In genomic region chr11:98385638-98386585, GRCm38 (mm10) we compare ENCODE assay signal across 11 mouse cellular contexts. TPM values are rescaled to one million over a fixed set of nuclear protein-coding genes. Genes with fewer than 3 reads are reported as not detected.
A peak's percentile ranks its signal among the peaks of the same experiment; 100 is the strongest.
DNase-seq lines count a peak whose midpoint lies in the region; ATAC-seq and TF ChIP-seq lines count a peak whose summit lies in the region.
"Had no signal": no experiment of that assay in that cellular context is flagged by ENCODE, and none has a peak within 500 bp of the region (broad histone marks: within the 10 kb centered on the region; RNA-seq: fewer than 3 reads in every experiment).

Pnmt (plus strand) TSS chr11:98386450.

- H3K4me3 ChIP-seq in hindbrain, embryonic 12.5 days: no peak within 1 kb of the TSS
- H3K4me3 ChIP-seq in hindbrain, postnatal 0 days (ENCODE audit: low read length): no peak within 1 kb of the TSS
- H3K4me3 ChIP-seq in embryonic facial prominence, embryonic 14.5 days (ENCODE audit: low read depth, low read length): peak within 1 kb of the TSS; percentile 1; the same call in 1 of the 2 replicates
- H3K4me3 ChIP-seq in limb, embryonic 13.5 days: peak within 1 kb of the TSS; percentile 14; the same call in 1 of the 2 replicates

- ATAC-seq in hindbrain, embryonic 12.5 days (ENCODE audit: low FRiP score): no peak
- ATAC-seq in hindbrain, postnatal 0 days: no peak
- ATAC-seq in embryonic facial prominence, embryonic 14.5 days (ENCODE audit: low read depth): no peak
- ATAC-seq in limb, embryonic 13.5 days (ENCODE audit: low FRiP score, low read depth): no peak
- ATAC-seq in CD4-positive, CD25-positive, alpha-beta regulatory T cell, adult 4 months: no peak
- ATAC-seq: Patski had no signal

- H3K4me1 ChIP-seq in hindbrain, embryonic 12.5 days: peaks cover 11% of the 10 kb centered on the region; the same call in 1 of the 2 replicates
- H3K4me1 ChIP-seq in hindbrain, postnatal 0 days (ENCODE audit: insufficient read depth, low read length): no peaks in the 10 kb centered on the region
- H3K4me1 ChIP-seq in embryonic facial prominence, embryonic 14.5 days (ENCODE audit: control insufficient read depth, insufficient read depth, low read length): no peaks in the 10 kb centered on the region
- peaks cover 5% of the 10 kb centered on the region; the same call in 1 of the 2 replicates for H3K4me1 ChIP-seq in limb, embryonic 13.5 days

- H3K4me2 ChIP-seq in hindbrain, embryonic 12.5 days (replicated peaks): peak within 1 kb of the TSS; percentile 23; the same call in 1 of the 2 replicates
- no peak within 1 kb of the TSS for H3K4me2 ChIP-seq in hindbrain, postnatal 0 days (ENCODE audit: low read depth, low read length)
- H3K4me2 ChIP-seq in embryonic facial prominence, embryonic 14.5 days (ENCODE audit: low read depth, low read length): 0 out of 2 replicates have a peak within 1 kb of the TSS, but pooled peaks have one; percentile 10
- peak within 1 kb of the TSS; percentile 48 for H3K4me2 ChIP-seq in limb, embryonic 13.5 days (replicated peaks)

- TF ChIP-seq CTCF in hindbrain, postnatal 0 days (IDR thresholded peaks at IDR 0.05; ENCODE audit: low read depth): no peak

- peaks cover 65% of the 10 kb centered on the region for H3K27me3 ChIP-seq in hindbrain, embryonic 12.5 days
- peaks cover 5% of the 10 kb centered on the region; the same call in 1 of the 2 replicates for H3K27me3 ChIP-seq in hindbrain, postnatal 0 days (ENCODE audit: insufficient read depth, low read length)
- peaks cover 49% of the 10 kb centered on the region for H3K27me3 ChIP-seq in embryonic facial prominence, embryonic 14.5 days (replicated peaks; ENCODE audit: control insufficient read depth, insufficient read depth, low read length)
- peaks cover 78% of the 10 kb centered on the region for H3K27me3 ChIP-seq in limb, embryonic 13.5 days
- H3K27me3 ChIP-seq: Patski had no signal

- peaks cover 1% of the 10 kb centered on the region for H3K36me3 ChIP-seq in hindbrain, embryonic 12.5 days
- no peaks in the 10 kb centered on the region for H3K36me3 ChIP-seq in hindbrain, postnatal 0 days (ENCODE audit: insufficient read depth, low read length)
- peaks cover 2% of the 10 kb centered on the region; the same call in 1 of the 2 replicates for H3K36me3 ChIP-seq in embryonic facial prominence, embryonic 14.5 days (ENCODE audit: control insufficient read depth, insufficient read depth, low read length)
- peaks cover under 1% of the 10 kb centered on the region; the same call in 1 of the 2 replicates for H3K36me3 ChIP-seq in limb, embryonic 13.5 days

- 52% methylated on average over 25 of the region's 25 CpGs for WGBS in hindbrain, embryonic 12.5 days
- WGBS in hindbrain, postnatal 0 days: 60% methylated on average over 25 of the region's 25 CpGs
- 62% methylated on average over 21 of the region's 25 CpGs for WGBS in embryonic facial prominence, embryonic 14.5 days
- 46% methylated on average over 25 of the region's 25 CpGs for WGBS in limb, embryonic 13.5 days

- no peak within 1 kb of the TSS for H3K27ac ChIP-seq in hindbrain, embryonic 12.5 days
- H3K27ac ChIP-seq in hindbrain, postnatal 0 days: no peak within 1 kb of the TSS
- H3K27ac ChIP-seq in embryonic facial prominence, embryonic 14.5 days (replicated peaks; ENCODE audit: low read depth, low read length): no peak within 1 kb of the TSS
- no peak within 1 kb of the TSS for H3K27ac ChIP-seq in limb, embryonic 13.5 days

- peak within 1 kb of the TSS; percentile 32; the same call in 1 of the 2 replicates for H3K9ac ChIP-seq in hindbrain, embryonic 12.5 days
- no peak within 1 kb of the TSS for H3K9ac ChIP-seq in hindbrain, postnatal 0 days (replicated peaks; ENCODE audit: low read length)
- H3K9ac ChIP-seq in embryonic facial prominence, embryonic 14.5 days (ENCODE audit: low read depth, low read length): peak within 1 kb of the TSS; percentile 37; the same call in 1 of the 2 replicates
- H3K9ac ChIP-seq in limb, embryonic 13.5 days: peak within 1 kb of the TSS; percentile 25; the same call in 1 of the 2 replicates

- H3K9me3 ChIP-seq in hindbrain, embryonic 12.5 days (replicated peaks): no peaks in the 10 kb centered on the region
- no peaks in the 10 kb centered on the region for H3K9me3 ChIP-seq in hindbrain, postnatal 0 days (ENCODE audit: low read length)
- H3K9me3 ChIP-seq in embryonic facial prominence, embryonic 14.5 days (ENCODE audit: control insufficient read depth, low read length): no peaks in the 10 kb centered on the region
- H3K9me3 ChIP-seq in limb, embryonic 13.5 days: no peaks in the 10 kb centered on the region

- DNase-seq in hindbrain, postnatal 0 days (ENCODE audit: low spot score): no peak
- DNase-seq in adrenal gland, postnatal 14 days: no peak
- no peak for DNase-seq in embryonic facial prominence, embryonic 14.5 days (ENCODE audit: low spot score)
- DNase-seq in adipocyte (ENCODE audit: low spot score): no peak
- DNase-seq in urinary bladder, adult 2 months (ENCODE audit: low spot score): no peak
- DNase-seq: spleen, adult 18-20 months had no signal

RNA-seq across cellular contexts. Expression of gene Pnmt, which starts in this region (rescaled TPM):
- polyA plus RNA-seq in hindbrain, embryonic 12.5 days (2016; fragmentation: Nextera tagmentation; extraction: Ambion mirVana): 1.0 and 1.1 TPM in 2 replicates
- 1.2 and 5.4 TPM in 2 replicates for total RNA-seq in hindbrain, postnatal 0 days (2014; rRNA removed)
- 5.4 and 5.5 TPM in 2 replicates for polyA plus RNA-seq in hindbrain, postnatal 0 days (2015; fragmentation: Nextera tagmentation; extraction: Ambion mirVana)
- 687 and 769 TPM in 2 replicates for total RNA-seq in adrenal gland, postnatal 14 days (2021)
- polyA plus RNA-seq in embryonic facial prominence, embryonic 14.5 days (2014; fragmentation: Nextera tagmentation; extraction: Ambion mirVana): 0.49 and 0.59 TPM in 2 replicates
- 1.4 and 1.6 TPM in 2 replicates for polyA plus RNA-seq in limb, embryonic 13.5 days (2015; fragmentation: Nextera tagmentation; extraction: Ambion mirVana)
- polyA plus RNA-seq in urinary bladder, adult 2 months (2012; rRNA removed): 0.10 TPM in 1 of 2 replicates, not detected in the other
- not detected for polyA plus RNA-seq in CD4-positive, CD25-positive, alpha-beta regulatory T cell, adult 4 months (2017; shearing (Covaris generic))
- polyA plus RNA-seq: large intestine, adult 2 months; Patski had no signal

Comparison
In these comparisons a context has a peak if more than half of its experiments do, and no peak if none do; other contexts are left out.
1. RNA of gene Pnmt (total RNA-seq): 687 to 769 TPM in adrenal gland, postnatal 14 days; 1.2 to 5.4 TPM in hindbrain, postnatal 0 days; every median in the first group is over 100 times any median in the second.
2. H3K4me3 ChIP-seq: peak in embryonic facial prominence, embryonic 14.5 days (single experiment) and limb, embryonic 13.5 days (single experiment); none in hindbrain, embryonic 12.5 days (single experiment) and hindbrain, postnatal 0 days (single experiment).